Mouse (Mus musculus) cerebellum, adult 9-10 months (tissue): ENCODE measurements around the gene Olfr1532-ps1.
"Not testable (repeated sequence)": the region's sequence is repeated elsewhere in the genome, so short reads cannot be mapped to it uniquely, and the experiment has no call there.

Experiments
- DNase-seq: peaks from one replicate; pipeline ENCODE4 v3.0.0; 2022

Olfr1532-ps1 gene

DNA sequence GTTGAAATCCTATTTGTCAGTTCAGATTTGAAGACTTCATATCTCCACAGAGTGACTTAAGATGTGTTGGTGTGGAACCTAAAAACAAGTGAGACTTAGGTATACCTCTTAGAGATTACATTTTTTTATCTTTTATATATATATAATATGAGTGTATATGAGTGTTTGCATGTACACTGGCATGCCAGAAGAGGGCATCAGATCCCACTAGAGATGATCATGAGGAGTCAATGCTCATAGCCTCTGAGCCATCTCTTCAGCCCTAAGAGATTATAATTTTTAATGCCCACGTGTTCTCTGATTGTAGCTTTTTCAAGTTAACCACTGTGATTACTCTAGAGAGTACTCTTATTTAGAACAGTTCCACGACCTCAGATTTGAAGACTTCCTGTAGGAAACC lies at the start of gene Olfr1532-ps1:
Gene Olfr1532-ps1 (plus strand): TSS at position 326 of the 400 bp plus-strand sequence.
- no peak for DNase-seq

DNA sequence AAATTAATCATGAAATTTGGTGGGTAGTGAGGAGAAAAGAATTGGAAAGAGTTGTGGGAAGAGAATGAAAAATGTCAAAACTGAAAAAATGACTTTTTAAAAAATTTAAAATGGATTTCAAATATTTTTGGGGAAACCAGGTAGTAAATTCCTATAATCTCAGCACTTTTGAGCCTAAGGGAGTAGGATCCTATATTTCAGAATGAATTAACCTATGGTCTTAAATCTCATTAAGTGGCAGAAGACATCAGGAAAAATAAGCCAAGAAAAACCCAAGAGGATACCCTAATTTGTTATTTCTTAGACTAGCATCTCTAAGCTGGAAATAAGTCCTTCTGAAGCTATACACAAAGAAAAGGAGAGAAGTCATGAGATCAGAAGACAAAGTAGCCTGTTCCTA lies 44.9 kb upstream of the Olfr1532-ps1 start, which contains the start of gene Olfr704:
Gene Olfr704 (plus strand): TSS at position 301 of the 400 bp plus-strand sequence.
- no peak for DNase-seq

DNA sequence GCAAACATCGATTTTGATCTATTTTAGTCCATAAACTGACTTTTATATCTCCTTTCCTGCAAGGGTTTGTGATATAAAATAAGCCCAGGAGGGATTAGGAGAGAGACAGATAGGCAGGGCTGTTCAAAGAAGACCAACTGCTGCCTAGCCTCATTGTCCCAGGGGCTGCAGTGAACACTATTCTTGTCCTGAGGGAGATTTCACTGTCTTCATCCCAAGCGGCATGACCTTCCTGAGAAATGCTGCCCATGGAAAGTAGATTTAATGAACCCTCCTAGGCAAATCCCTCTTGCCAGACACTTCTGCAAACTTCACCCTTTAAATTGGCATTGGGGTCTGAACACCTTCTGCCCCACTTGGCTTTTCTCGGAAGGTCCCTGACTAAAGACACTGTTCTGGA lies 31.0 kb upstream of the Olfr1532-ps1 start, which contains the start of gene Olfr705:
Gene Olfr705 (minus strand): TSS at position 101 of the 400 bp plus-strand sequence.
- no peak for DNase-seq

DNA sequence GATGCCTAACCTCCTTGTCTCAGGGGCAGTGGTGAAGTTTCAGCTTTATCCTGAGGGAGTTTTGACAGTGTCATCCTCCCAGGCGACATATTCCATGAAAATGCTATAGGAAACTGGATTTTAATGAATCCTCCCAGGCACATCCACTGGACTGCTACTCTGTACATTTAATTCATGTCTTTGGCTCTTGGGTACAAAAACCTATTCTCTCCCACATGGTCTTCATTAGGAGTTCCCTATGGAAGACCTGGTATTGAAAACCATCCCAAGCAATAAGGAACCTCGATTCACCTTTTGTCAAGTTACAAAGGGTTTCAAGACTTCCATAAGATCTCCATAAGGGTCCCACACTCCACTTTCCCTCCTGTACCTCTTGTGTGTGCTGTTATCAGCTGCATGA lies 19.7 kb upstream of the Olfr1532-ps1 start, which contains the start of gene Olfr706:
Gene Olfr706 (minus strand): TSS at position 101 of the 400 bp plus-strand sequence.
- DNase-seq, result no peak

DNA sequence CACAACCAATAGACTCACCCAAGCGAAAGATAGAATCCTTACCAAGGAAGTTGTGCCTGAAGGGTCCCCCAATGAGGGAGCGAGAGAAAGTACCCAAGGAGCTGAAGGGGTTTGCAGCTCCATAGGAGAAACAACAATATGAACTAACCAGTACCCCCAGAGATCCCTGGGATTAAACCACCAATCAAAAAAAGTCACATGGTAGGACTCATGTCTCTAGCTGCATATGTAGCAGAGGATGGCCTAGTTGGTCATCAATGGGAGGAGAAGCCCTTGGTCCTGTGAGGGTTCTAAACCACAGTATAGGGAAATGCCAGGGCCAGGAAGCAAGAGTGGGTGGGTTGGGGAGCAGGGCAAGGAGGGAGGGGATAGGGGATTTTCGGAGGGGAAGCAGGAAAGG lies 6.7 kb upstream of the Olfr1532-ps1 start, which contains the start of gene Olfr707:
Gene Olfr707 (minus strand): TSS at position 101 of the 400 bp plus-strand sequence.
- DNase-seq, result not testable (repeated sequence)

DNA sequence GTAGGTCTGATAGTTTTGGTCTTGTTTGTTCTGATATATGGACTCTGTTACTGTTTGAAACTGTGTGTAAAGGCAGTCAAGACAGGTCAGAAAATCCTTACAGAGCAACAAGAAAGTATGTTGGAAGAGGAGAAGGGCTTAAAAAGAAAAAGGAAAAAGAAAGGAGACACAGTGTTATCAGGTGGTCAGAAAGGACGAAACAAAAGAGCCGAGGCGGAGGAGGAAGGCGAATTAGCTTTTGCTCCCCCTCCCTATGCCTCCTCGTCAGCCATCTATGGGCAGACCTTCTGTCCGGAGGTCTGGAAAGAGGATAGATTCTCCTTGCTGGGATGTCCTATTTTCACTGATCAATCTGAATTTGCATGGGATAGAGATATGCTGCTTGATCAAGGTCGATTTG lies 13.2 kb downstream of the Olfr1532-ps1 start:
- DNase-seq, result peak; percentile 1

DNA sequence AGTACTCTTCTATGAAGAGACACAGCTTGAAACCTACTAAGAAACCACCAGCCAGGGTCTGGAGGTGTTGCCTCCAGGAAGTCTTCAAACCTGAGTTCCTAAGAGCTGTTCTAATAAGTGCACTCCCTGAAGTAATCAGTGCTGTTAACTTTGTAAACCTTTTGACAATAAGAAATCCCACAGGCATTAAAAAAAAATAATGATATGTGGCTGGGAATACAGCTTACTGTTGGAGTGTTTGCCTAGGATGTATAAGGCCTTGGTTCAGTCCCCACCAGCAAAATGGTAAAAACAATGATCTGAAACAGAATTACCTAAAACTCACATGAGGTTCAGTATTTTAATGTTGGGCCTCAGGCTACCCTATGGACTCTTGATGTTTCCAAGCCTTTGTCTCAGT lies 24.3 kb downstream of the Olfr1532-ps1 start, which contains the start of gene Olfr709-ps1:
Gene Olfr709-ps1 (minus strand): TSS at position 101 of the 400 bp plus-strand sequence.
- DNase-seq, result no peak

DNA sequence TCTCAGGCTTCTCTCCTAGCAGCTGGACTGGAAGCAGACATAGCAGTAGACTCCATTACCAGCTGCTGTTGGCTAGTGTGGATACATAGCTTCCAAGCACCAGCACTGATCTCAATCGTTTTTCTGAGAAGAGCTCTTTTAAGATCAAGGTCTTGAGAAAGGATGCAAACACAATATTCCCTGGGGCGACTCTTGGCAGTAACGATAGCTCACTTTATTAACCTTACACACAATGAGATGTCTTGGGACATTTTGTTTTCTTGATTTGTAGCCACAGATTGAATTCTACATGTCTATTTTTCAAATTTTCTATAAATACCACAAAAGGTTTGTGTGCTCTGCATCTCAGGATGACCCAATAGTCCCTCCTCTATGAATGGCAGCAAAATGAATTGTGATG lies 40.4 kb downstream of the Olfr1532-ps1 start, which contains the start of gene Olfr710:
Gene Olfr710 (minus strand): TSS at position 101 of the 400 bp plus-strand sequence.
- no peak for DNase-seq

DNA sequence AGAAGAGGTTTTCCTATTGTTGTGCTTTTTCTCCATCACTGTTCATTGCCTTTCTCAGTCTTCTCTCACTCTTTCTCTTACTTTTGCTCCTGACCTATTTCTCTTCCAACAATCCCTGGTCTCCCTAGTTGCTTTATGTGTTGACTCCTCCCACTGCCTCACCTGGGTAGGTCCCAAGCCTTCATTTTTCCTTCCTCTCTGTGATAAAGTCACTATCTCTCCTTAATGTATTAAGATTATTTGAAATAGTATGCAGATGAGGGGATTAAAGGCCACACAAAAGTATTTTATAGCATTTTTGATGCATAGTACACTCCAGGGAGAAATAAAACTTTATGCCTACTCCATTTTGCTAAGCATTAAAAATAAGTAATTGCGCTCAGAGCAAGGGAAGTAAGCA lies 56.0 kb downstream of the Olfr1532-ps1 start, which contains the start of gene Olfr6:
Gene Olfr6 (minus strand): TSS at position 101 of the 400 bp plus-strand sequence.
- no peak for DNase-seq
